Mouse (Mus musculus): ENCODE measurements around the gene Ptpdc1.

DNA sequence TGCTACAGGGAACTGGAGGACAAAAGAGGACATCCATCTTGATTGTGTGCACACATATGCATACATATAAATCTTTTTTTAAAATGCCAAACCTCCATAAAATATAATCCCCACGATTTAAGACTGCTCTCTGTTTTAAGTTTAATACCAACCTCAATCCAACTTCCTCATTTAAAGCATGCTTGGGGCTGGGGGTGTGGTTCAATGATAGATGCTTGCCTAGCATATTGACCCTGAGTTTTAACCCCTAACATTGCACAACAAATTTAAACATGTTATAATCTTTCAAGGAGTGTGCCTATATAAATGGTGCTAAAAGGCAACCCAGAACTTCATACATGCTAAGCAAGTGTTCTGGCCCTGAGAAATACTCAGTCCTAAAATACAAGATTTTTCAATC is 85.0 kb downstream of the Ptpdc1 start:
- TF ChIP-seq EP300 (optimal IDR thresholded peaks at IDR 0.05) (no peak), CTCF (IDR thresholded peaks at IDR 0.05; ENCODE audit: low read depth) (no peak)
